Mouse (Mus musculus) thymus, postnatal 0 days (tissue): ENCODE data around the gene Gprin1. TPM values are rescaled to one million over a fixed set of nuclear protein-coding genes. Genes with fewer than 3 reads are reported as not detected.

Experiments used
- polyA plus RNA-seq: library from polyadenylated mRNA; unstranded; fragments of >200 nt; fragmentation: Nextera tagmentation; extraction: Ambion mirVana; gene quantifications from 2 replicates; pipeline ENCODE4 v1.2.1, GENCODE M21; 2015

The Gprin1 gene
- polyA plus RNA-seq, 1 experiment from 2014 or later = 1.0 TPM

Other genes starting within 250 kb of the Gprin1 start
- 4.3 and 4.9 TPM in 2 replicates for gene Simc1, start 246.1 kb downstream of the Gprin1 start, polyA plus RNA-seq
- gene 4833439L19Rik, start 184.4 kb downstream of the Gprin1 start, polyA plus RNA-seq = 69.8 and 76.4 TPM in 2 replicates
- 7.0 and 8.3 TPM in 2 replicates for gene Arl10, start 174.9 kb downstream of the Gprin1 start, polyA plus RNA-seq
- gene Nop16, start 159.8 kb downstream of the Gprin1 start, polyA plus RNA-seq = 64.8 and 72.4 TPM in 2 replicates
- 250 and 258 TPM in 2 replicates for gene Higd2a, start 159.7 kb downstream of the Gprin1 start, polyA plus RNA-seq
- gene Cltb, start 138.5 kb downstream of the Gprin1 start, polyA plus RNA-seq = 56.5 and 57.0 TPM in 2 replicates
- 52.6 and 52.8 TPM in 2 replicates for gene Faf2, start 128.1 kb downstream of the Gprin1 start, polyA plus RNA-seq
- 73.0 and 83.5 TPM in 2 replicates for gene Rnf44, start 56.0 kb downstream of the Gprin1 start, polyA plus RNA-seq
- 0.14 and 0.22 TPM in 2 replicates for gene Cdhr2, start 48.4 kb downstream of the Gprin1 start, polyA plus RNA-seq
- gene Sncb, start 16.7 kb upstream of the Gprin1 start, polyA plus RNA-seq = 0.31 TPM in 1 of 2 replicates, not detected in the other
- not detected in 2 replicates for gene Eif4e1b, start 34.1 kb upstream of the Gprin1 start, polyA plus RNA-seq
- gene Tspan17, start 39.5 kb upstream of the Gprin1 start, polyA plus RNA-seq = 4.4 and 5.0 TPM in 2 replicates
- 0.75 and 1.2 TPM in 2 replicates for gene Unc5a, start 199.5 kb upstream of the Gprin1 start, polyA plus RNA-seq